Mouse (Mus musculus) neural tube, embryonic 15.5 days (tissue): ENCODE data around the gene Tuba4a. TPM values are rescaled to one million over a fixed set of nuclear protein-coding genes. Genes with fewer than 3 reads are reported as not detected.

Experiments
- ATAC-seq: fragments of 200-750 bp; cut with Nextera tagmentation; 2 replicates; pipeline ENCODE4 v1.8.0; 2017; ENCODE audit warnings: mild to moderate bottlenecking, moderate TSS enrichment, moderate library complexity; ENCODE audit not compliant: low FRiP score
- H3K27ac ChIP-seq: fragments of 300-500 bp; sonication (generic); replicated peaks from 2 replicates; pipeline ENCODE4 v1.5.1; 2015; ENCODE audit warnings: mild to moderate bottlenecking, inconsistent platforms
- H3K27me3 ChIP-seq: fragments of 300-500 bp; sonication (generic); replicated peaks from 2 replicates; pipeline ENCODE4 v1.6.1; 2015; ENCODE audit warnings: inconsistent platforms
- H3K36me3 ChIP-seq: fragments of 300-500 bp; sonication (generic); 2 replicates; pipeline ENCODE4 v1.6.1; 2015; ENCODE audit warnings: inconsistent platforms
- H3K4me1 ChIP-seq: fragments of 300-500 bp; sonication (generic); 2 replicates; pipeline ENCODE4 v1.6.1; 2015; ENCODE audit warnings: inconsistent platforms
- H3K4me2 ChIP-seq: fragments of 300-500 bp; sonication (generic); 2 replicates; pipeline ENCODE4 v1.6.1; 2015; ENCODE audit warnings: inconsistent platforms, mild to moderate bottlenecking, moderate library complexity
- H3K4me3 ChIP-seq: fragments of 300-500 bp; sonication (generic); replicated peaks from 2 replicates; pipeline ENCODE4 v1.5.1; 2015; ENCODE audit warnings: mild to moderate bottlenecking, inconsistent platforms
- H3K9ac ChIP-seq: fragments of 300-500 bp; sonication (generic); replicated peaks from 2 replicates; pipeline ENCODE4 v1.6.1; 2015; ENCODE audit warnings: mild to moderate bottlenecking, inconsistent platforms
- H3K9me3 ChIP-seq: fragments of 300-500 bp; sonication (generic); replicated peaks from 2 replicates; pipeline ENCODE4 v1.6.1; 2016; ENCODE audit warnings: inconsistent platforms
- WGBS: fragments of 180-500 bp; shearing (Covaris S2); methylation state at CpG from one replicate; pipeline ENCODE4 v1.1.7; 2015; ENCODE audit warnings: mixed read lengths; 5-methylcytosine and 5-hydroxymethylcytosine counted together
- polyA plus RNA-seq: library from polyadenylated mRNA; unstranded; fragments of >200 nt; fragmentation: Nextera tagmentation; extraction: Ambion mirVana; gene quantifications from 2 replicates; pipeline ENCODE4 v1.2.1, GENCODE M21; 2015

Tuba4a gene
- 44.6 and 81.9 TPM in 2 replicates for polyA plus RNA-seq

DNA sequence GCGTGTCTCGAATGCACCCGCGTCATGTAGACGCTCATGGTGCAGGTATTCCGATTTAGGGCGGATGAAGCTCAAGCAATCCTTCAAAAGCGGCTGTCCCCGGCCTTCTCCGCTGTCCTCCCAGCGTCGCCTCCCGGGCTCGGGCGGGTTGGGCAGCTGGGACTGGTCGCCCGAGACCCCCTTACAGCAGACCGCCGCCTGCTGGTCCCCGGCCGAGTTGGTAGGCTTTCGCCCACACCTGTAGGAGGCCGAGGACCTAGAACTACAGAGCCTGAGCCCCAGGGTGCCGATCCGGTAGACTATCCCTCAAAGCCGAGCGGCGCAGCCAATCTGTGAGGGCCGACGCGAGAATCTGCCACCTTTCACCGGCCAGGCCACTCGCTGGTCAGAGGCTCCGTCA is at the start of gene Tuba4a:
TSS of gene Tuba4a (minus strand) at position 335 of the 400 bp plus-strand sequence.
- ATAC-seq: peak; percentile 71
- Histone ChIP-seq H3K4me3 (peak within 1 kb of the TSS; percentile 55), H3K27me3 (peaks cover 79% of the 10 kb centered on the region), H3K9ac (peak within 1 kb of the TSS; percentile 56), H3K36me3 (peaks cover 7% of the 10 kb centered on the region), H3K4me2 (peak within 1 kb of the TSS; percentile 97), H3K4me1 (peaks cover 20% of the 10 kb centered on the region), H3K27ac (no peak within 1 kb of the TSS), H3K9me3 (no peaks in the 10 kb centered on the region)
- 0% methylated on average over 34 of the region's 34 CpGs for WGBS

DNA sequence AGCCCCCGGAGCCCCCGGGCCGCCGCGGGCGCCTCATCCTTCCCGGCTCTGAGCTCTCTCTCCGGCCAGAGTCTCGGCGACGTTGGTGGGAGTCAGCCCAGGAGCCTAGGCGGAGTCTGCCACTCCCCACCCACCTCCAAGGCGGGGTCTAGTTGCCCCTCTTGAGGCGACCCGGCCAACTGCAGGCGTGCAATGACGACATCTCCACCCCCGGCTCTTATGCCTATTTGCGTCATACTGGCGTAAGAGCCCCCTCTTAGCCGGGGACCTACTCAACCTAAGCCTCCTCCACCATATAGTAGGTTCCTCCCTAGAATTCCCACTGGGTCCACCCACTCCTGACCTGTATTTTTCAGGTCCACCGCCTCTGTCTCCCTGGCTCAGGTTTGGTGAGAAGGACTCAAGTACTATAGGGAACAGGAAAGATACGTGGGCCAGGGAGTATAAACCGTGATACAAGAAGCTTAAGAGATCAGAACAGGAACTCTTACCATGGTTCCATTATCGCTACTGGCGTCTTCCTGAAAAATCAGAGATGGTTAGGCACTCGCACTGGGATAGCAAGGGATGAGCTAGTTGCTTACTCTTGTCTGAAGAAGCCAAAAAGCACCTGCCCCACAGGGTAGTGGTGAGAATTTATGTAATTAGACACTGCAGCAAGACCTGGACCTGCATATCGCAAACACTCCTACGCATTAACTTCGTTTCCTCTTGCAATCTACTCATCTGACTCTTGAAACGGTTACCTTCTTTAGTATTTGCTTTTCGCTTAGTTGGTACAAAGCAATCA is 44.6 kb upstream of the Tuba4a start, which contains the start of gene Ptprn:
TSS of gene Ptprn (minus strand) at position 412 of the 790 bp plus-strand sequence.
- Histone ChIP-seq H3K4me2 (peak within 1 kb of the TSS; percentile 61), H3K27ac (peak within 1 kb of the TSS; percentile 34; the same call in 1 of the 2 replicates), H3K9me3 (no peaks in the 10 kb centered on the region), H3K36me3 (no peaks in the 10 kb centered on the region), H3K4me3 (peak within 1 kb of the TSS; percentile 58), H3K4me1 (peaks cover 11% of the 10 kb centered on the region), H3K9ac (peak within 1 kb of the TSS; percentile 61), H3K27me3 (peaks cover 58% of the 10 kb centered on the region)
- ATAC-seq: peak; percentile 89
- WGBS: 12% methylated on average over 32 of the region's 32 CpGs

DNA sequence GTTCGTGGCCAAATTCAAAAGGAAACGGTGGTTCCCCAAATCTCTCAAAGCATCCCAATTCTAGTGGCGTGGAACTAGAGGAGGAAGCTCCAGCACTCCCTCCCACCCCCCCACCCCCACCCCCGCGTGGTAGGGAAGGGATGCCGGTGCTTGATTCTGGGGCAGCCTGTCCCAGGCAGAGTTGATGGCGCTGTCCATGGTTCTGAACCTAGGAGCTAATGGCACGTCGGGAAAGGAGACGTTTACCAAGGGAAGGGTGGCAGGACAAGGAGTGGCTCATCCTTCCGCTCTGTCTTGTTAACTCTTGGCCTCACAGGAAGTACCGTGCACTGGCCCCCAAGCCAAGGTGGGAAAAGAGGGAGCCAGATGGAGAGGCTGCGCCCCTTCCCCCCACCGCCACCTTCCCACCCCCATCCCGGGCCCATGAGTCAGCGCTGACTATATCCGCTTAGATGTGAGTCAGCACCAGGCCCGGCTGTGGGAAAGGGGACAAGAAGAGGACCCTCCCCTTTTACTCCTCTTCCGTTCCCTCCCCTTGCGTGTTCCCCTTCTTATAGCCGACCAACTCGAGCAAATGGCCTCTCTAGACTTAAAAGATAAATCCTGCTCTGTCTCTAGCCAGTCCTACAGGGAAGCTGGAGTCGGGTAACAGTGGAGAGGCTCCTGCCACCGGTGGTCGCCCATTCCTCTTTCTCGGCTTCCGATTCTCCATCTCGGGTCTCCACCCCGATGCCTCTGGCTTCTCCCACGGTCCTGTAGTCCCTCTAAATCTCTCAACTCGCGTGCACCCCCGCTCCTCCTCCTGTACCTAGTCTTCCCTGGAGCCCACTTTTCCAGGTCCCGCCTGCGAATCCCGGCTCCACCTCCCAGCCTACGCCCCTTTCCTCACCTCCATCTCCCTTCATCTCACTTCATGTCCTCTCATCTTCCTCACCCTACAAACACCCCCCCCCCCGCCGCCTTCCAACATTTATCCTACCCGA is 43.6 kb upstream of the Tuba4a start:
- Histone ChIP-seq H3K27ac (0 out of 2 replicates have a peak overlapping the region, but pooled peaks have one; percentile 34), H3K9ac (peak overlapping the region; percentile 61), H3K9me3 (no peaks in the 10 kb centered on the region), H3K4me3 (peak overlapping the region; percentile 58), H3K36me3 (no peaks in the 10 kb centered on the region), H3K4me2 (peak overlapping the region; percentile 61), H3K27me3 (peaks cover 57% of the 10 kb centered on the region), H3K4me1 (peaks cover 11% of the 10 kb centered on the region)
- ATAC-seq: peak; percentile 71
- under 1% methylated on average over 40 of the region's 40 CpGs for WGBS

DNA sequence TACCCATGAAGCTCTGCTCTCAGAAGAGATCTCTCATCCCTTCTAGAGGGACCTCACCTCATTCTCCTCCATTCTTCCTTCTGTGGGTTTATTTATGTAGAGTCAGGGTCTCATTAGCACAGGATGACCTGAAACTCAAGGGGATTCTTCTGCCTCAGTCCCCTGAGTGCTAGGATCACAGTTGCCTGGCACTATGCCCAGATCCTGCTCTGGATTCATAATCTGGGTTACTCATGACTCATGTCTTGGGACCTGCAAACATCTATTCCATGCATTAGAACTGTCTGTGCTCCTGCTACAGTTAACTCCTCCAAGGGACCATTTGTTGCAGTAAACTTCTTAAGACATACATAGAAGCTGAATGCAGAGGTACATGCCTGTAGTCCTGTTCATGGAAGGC is 41.6 kb upstream of the Tuba4a start:
- H3K4me1 ChIP-seq: peaks cover 11% of the 10 kb centered on the region
- no peak for ATAC-seq
- no peak overlapping the region for H3K4me3 ChIP-seq
- H3K36me3 ChIP-seq: peaks cover 5% of the 10 kb centered on the region; the same call in 1 of the 2 replicates
- H3K9ac ChIP-seq: no peak overlapping the region
- H3K9me3 ChIP-seq: no peaks in the 10 kb centered on the region
- H3K27me3 ChIP-seq: peaks cover 57% of the 10 kb centered on the region
- no peak overlapping the region for H3K4me2 ChIP-seq
- no peak overlapping the region for H3K27ac ChIP-seq

DNA sequence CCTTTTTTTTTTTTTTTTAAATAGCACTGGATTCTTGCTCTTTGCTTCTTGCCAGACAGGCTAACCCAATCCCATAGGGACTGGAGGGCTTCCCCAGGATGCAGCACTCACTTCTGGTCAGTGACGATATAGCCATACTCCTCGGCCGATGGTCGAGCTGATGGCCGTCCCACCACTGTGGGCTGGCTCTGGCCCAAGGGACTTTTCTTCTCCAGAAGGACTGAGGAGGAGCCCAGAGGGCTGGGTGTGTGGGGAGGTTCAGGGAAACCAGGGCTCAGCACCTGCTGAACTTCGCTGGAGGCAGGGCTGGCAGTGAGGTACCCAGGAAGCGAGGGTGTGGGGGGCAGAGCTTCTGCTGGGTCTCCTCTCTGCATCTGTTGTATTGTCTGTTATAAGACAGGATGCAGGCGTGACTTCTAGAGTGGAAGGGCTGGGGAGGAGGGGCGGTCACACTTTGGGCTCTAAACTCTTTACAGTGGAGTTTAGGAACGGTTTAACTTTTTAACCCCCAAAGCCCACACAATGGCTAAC is 35.9 kb upstream of the Tuba4a start:
- Histone ChIP-seq H3K4me2 (no peak overlapping the region), H3K9ac (no peak overlapping the region), H3K9me3 (no peaks in the 10 kb centered on the region), H3K4me1 (peaks cover 7% of the 10 kb centered on the region), H3K36me3 (peaks cover 10% of the 10 kb centered on the region; the same call in 1 of the 2 replicates), H3K27me3 (peaks cover 11% of the 10 kb centered on the region), H3K4me3 (no peak overlapping the region), H3K27ac (no peak overlapping the region)
- no peak for ATAC-seq
- WGBS: 68% methylated on average over 10 of the region's 10 CpGs

DNA sequence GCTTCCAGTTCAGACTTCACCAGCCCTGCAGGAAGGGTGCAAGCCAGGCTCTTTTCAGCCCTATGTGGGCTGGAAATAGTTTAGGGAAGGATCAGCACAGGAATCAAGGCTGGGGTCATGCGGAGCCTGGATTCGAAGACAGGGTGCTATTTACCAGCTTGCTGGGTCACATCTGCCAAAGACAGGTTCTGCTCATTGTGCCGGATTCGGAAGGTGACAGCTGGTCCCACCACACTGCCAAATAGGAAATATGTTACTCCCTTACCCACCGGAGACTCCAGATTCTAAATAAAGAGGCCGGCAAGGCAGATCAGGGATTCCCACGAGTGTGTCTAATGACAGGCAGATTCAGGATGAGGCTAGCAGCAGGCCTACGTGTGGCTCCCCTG is 35.0 kb upstream of the Tuba4a start:
- H3K9me3 ChIP-seq: no peaks in the 10 kb centered on the region
- peaks cover 10% of the 10 kb centered on the region; the same call in 1 of the 2 replicates for H3K36me3 ChIP-seq
- H3K9ac ChIP-seq: no peak overlapping the region
- no peak overlapping the region for H3K27ac ChIP-seq
- H3K4me1 ChIP-seq: peaks cover 7% of the 10 kb centered on the region
- no peak overlapping the region for H3K4me3 ChIP-seq
- no peak overlapping the region for H3K4me2 ChIP-seq
- 0 out of 2 replicates have a peak, but pooled peaks cover 7% of the 10 kb centered on the region for H3K27me3 ChIP-seq
- ATAC-seq: no peak
- WGBS: 48% methylated on average over 8 of the region's 8 CpGs

DNA sequence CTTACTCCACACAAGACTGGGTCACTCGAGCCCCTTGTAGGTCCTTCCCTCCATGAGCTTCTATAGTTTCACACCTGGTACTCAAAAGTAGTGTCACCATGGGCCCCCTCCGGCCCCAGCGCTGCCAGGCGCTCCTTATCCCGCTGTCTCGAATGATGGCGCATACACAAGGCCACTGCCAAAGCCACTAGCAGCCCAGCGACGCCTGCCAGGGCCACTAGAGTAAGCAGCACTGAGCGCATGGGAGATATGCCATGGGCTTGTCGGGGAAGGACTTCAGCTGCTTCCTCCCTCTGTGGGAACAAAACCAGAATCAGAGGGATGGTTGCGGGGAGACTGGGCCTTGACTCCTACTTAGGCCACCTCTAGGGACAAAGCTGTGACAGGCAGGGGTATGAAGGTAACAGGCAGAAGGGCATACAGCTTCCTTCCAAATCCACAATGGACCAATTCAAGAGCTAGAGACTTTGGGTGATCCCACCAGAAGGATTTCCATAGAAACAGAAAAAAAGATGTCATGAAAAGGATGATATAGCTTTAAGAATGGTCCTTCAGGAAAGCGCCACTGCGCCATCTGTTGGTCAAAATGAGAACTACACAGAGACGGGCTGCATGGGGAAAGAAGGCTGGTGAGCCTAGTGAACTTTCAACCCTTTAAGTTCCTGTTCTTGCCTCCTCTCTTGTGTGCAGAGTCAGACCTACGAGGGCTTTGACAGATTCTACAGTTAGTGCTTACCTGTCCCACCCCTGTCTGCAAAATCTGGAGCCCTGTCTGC is 34.4 kb upstream of the Tuba4a start:
- H3K9ac ChIP-seq: no peak overlapping the region
- 62% methylated on average over 16 of the region's 16 CpGs for WGBS
- H3K27me3 ChIP-seq: 0 out of 2 replicates have a peak, but pooled peaks cover 7% of the 10 kb centered on the region
- no peak overlapping the region for H3K27ac ChIP-seq
- H3K4me3 ChIP-seq: no peak overlapping the region
- ATAC-seq: no peak
- no peak overlapping the region for H3K4me2 ChIP-seq
- peaks cover 10% of the 10 kb centered on the region; the same call in 1 of the 2 replicates for H3K36me3 ChIP-seq
- peaks cover 7% of the 10 kb centered on the region for H3K4me1 ChIP-seq
- H3K9me3 ChIP-seq: no peaks in the 10 kb centered on the region

DNA sequence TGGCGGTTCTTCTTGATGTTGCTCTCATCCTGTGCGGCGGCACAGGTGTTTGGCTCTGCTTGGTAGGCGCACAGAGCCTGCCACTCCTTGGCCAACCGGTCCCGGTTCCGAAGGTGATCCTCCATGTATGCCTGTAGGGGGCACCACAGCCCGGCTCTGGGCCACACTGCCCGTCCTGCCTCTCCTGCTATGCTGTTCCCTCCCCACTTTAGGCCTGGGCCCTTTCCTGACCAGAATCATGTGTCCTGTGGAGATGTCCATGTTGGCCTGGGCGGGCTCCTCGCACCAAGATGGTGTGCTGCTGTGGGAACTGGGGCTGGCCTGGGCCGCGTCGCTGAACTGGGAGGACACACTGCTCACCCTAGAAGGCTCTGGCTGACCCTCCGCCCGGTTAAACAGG is 33.4 kb upstream of the Tuba4a start:
- no peak overlapping the region for H3K4me2 ChIP-seq
- peaks cover 10% of the 10 kb centered on the region; the same call in 1 of the 2 replicates for H3K36me3 ChIP-seq
- no peak overlapping the region for H3K4me3 ChIP-seq
- no peak overlapping the region for H3K27ac ChIP-seq
- no peak for ATAC-seq
- no peaks in the 10 kb centered on the region for H3K9me3 ChIP-seq
- 0 out of 2 replicates have a peak, but pooled peaks cover 3% of the 10 kb centered on the region for H3K27me3 ChIP-seq
- 79% methylated on average over 16 of the region's 16 CpGs for WGBS
- no peak overlapping the region for H3K9ac ChIP-seq
- peaks cover 10% of the 10 kb centered on the region for H3K4me1 ChIP-seq

DNA sequence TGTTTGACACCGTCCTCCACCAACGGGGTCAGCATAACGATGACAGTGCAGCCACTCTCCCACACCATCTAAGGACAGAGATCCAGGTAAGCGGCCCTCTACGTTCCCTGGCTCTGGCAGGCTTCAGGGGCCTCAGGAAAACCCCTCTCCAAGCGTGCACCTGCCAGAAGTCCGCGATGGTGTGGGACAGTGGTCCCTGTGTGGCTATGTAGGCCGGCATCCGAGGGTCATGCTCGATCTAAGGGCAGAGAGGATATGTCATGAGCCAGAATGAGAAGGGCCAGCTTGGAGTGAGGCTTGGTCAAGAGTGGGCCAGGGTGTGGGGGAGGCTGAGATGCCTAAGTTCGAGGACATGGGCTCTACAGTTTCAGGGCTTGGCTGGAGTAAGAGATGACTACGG is 32.6 kb upstream of the Tuba4a start:
- H3K27me3 ChIP-seq: no peaks in the 10 kb centered on the region
- H3K27ac ChIP-seq: no peak overlapping the region
- H3K4me2 ChIP-seq: no peak overlapping the region
- no peaks in the 10 kb centered on the region for H3K9me3 ChIP-seq
- H3K4me1 ChIP-seq: peaks cover 16% of the 10 kb centered on the region
- 71% methylated on average over 13 of the region's 13 CpGs for WGBS
- no peak for ATAC-seq
- H3K9ac ChIP-seq: no peak overlapping the region
- H3K36me3 ChIP-seq: peaks cover 10% of the 10 kb centered on the region; the same call in 1 of the 2 replicates
- no peak overlapping the region for H3K4me3 ChIP-seq

DNA sequence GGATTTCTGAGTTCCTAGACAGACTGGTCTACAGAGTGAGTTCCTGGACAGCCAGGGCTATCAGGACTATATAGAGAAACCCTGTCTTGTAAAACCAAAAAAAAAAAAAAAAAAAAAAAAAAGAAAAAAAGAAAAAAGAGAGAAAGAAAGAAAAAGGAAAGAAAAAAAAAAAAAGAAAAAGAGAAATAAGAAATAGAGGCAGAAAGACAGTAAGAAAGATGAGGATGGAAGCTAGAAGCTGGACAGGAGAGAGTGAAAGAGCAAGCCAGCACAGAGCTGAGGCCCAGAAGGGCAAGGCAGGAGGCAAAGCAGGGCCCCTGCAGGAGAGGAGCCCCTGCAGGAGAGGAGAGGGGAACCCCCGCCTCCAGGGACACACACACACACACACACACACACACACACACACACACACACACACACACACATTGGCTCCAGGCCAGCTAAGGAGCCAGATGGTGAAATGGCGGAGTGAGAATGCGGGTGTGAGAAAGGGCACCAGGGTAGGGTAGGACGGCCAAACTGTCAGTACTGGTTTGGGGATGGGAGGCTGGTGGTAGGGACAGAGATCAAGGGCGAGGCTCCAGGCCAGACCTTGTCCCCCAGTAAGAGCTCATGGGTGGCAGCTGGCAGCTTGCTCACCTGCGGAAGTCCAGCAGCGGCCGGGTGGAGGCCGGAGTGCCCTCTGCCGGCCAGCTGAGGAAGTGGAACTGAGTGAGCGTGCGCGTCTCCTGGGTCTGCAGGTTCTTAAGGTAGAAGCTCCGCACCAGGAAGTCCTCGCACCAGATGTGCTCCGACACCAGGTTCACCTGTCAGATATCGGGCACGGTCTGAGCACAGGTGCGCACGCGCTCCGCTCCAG is 31.7 kb upstream of the Tuba4a start:
- Histone ChIP-seq H3K4me1 (peaks cover 16% of the 10 kb centered on the region), H3K4me3 (peak overlapping the region; percentile 27), H3K27me3 (no peaks in the 10 kb centered on the region), H3K4me2 (peak overlapping the region; percentile 57), H3K9ac (0 out of 2 replicates have a peak overlapping the region, but pooled peaks have one; percentile 10), H3K36me3 (0 out of 2 replicates have a peak, but pooled peaks cover 4% of the 10 kb centered on the region), H3K27ac (no peak overlapping the region), H3K9me3 (no peaks in the 10 kb centered on the region)
- peak; percentile 40 for ATAC-seq
- 4% methylated on average over 21 of the region's 22 CpGs for WGBS
